Mouse (Mus musculus): ENCODE measurements around the gene Ptprg.

DNA sequence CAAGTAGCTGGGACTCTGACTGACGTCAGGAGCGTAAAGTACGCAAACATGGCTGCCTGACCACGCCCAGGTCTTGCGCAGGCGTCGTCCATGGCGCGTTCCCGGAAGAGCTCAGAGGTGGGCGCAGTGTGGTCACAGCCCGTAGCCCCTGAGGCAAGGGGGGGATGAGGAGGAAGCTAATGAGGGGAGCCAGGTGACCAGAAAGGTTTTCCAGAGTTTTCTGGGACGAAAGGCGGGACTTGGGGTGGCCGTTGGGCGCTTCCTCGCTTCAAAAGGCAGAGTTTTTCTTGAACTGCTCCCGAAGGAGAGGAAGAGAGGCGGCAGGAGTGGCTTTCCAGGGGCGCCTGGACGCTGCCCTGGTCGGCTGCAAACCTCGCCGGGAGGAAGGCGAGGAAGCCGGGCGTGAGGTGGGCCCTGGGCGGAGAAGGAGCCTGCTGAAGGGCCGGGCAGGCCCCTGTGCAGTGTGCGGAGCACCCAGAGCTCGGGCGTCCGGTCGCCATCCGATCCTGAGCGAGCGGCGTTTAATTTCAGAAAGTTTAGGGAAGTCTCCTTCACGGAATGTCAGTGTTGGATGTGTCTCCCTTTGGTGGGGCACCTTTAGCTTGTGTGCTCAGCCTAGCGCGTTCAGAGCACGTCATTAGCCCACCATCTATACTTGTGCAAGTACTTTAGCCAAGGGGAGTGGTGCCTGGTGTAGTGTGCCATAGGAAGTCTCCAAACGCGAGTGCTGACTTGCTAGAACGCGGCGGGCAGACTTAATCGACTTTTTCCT, 731.0 kb downstream of the Ptprg start, which contains the start of gene 3830406C13Rik:
- TF ChIP-seq POLR2A (IDR thresholded peaks at IDR 0.05; ENCODE audit: control insufficient read depth, low read depth, low read length) (peak; percentile 99), CTCF (IDR thresholded peaks at IDR 0.05; ENCODE audit: control insufficient read depth, insufficient read depth, insufficient replicate concordance, low read depth, low read length) (no peak)
